Mouse (Mus musculus): ENCODE data around the gene Mark3. TPM values are rescaled to one million over a fixed set of nuclear protein-coding genes. Genes with fewer than 3 reads are reported as not detected.
A peak's percentile ranks its signal among the peaks of the same experiment; 100 is the strongest.

Mark3 gene
- total and polyA plus RNA-seq, 3 experiments, result 43.9 to 71.6 TPM; not detected in 1

GRCm38 (mm10) chr12:111674850-111675486, 100.6 kb downstream of the Mark3 start (continued):
- TF ChIP-seq CHD2 (IDR thresholded peaks at IDR 0.05; ENCODE audit: low read length), result peak; percentile 71
- TF ChIP-seq BHLHE40 (IDR thresholded peaks at IDR 0.05; ENCODE audit: borderline replicate concordance, low read depth, low read length), result peak; percentile 54; the same call in 1 of the 2 replicates
- TF ChIP-seq ELF1 (IDR thresholded peaks at IDR 0.05; ENCODE audit: low read depth, low read length), result peak; percentile 72; the same call in 1 of the 2 replicates

GRCm38 (mm10) chr12:111675797-111676580, 101.7 kb downstream of the Mark3 start:
- H3K27me3 ChIP-seq (ENCODE audit: control insufficient read depth in 1 of 2, insufficient read depth in 2 of 2, low read length in 2 of 2), result no peaks in the 10 kb centered on the region
- peaks cover 0 to 12% of the 10 kb centered on the region in 2 experiments; a peak in 2 of 4 replicates for H3K36me3 ChIP-seq (ENCODE audit: control insufficient read depth in 1 of 2, insufficient read depth in 2 of 2, low read length in 2 of 2)
- peaks cover 25% of the 10 kb centered on the region for H3K79me2 ChIP-seq (ENCODE audit: control insufficient read depth, insufficient read depth, low read length, poor library complexity)
- no peaks in the 10 kb centered on the region for H3K9me3 ChIP-seq (replicated peaks; ENCODE audit: insufficient read depth, low read length)
- H3K4me1 ChIP-seq (ENCODE audit: control insufficient read depth in 1 of 2, insufficient read depth in 2 of 2, low read length in 2 of 2), result peaks cover 8 to 17% of the 10 kb centered on the region in 2 experiments
- DNase-seq (ENCODE audit: low read depth, low spot score), result no peak
- no peak overlapping the region for H3K4me3 ChIP-seq (ENCODE audit: control insufficient read depth in 1 of 2, insufficient read depth in 1 of 2, low read depth in 2 of 2, low read length in 2 of 2)
- no peak overlapping the region for H3K9ac ChIP-seq (ENCODE audit: control insufficient read depth, low read depth, low read length, poor library complexity, severe bottlenecking)
- TF ChIP-seq RCOR1 (IDR thresholded peaks at IDR 0.05; ENCODE audit: low read depth, low read length), result peak; percentile 28; the same call in 1 of the 2 replicates
- TF ChIP-seq JUND (IDR thresholded peaks at IDR 0.05; ENCODE audit: low read depth, low read length), result no peak
- no peak for TF ChIP-seq ETS1 (IDR thresholded peaks at IDR 0.05; ENCODE audit: low read depth, low read length)
- no peak for TF ChIP-seq POLR2A (IDR thresholded peaks at IDR 0.05; ENCODE audit: control insufficient read depth in 1 of 2, insufficient read depth in 1 of 2, low read depth in 1 of 2, low read length in 2 of 2, poor library complexity in 1 of 2)
- H3K27ac ChIP-seq (ENCODE audit: control insufficient read depth, low read depth, low read length), result no peak overlapping the region

DNA sequence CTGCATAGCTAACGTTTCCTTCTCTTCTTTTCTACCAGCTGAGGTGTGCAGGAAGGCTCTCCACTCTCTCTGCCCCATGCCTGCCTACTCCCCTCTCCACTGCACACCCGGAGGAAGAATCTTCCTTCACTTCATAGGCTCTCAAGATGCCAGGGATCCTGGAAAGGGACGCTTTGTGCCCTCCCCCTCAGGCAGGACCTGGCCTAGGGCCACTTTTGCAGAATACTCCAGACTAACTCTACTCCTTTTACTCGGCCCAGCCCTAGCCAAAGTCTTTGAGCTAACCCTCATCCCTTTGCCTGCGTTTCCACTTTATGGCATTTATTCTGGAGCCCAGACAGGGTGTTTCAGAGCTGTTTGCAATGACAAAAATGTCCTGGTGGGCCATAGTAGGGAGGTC, 103.1 kb downstream of the Mark3 start:
- Histone ChIP-seq H3K79me2 (ENCODE audit: control insufficient read depth, insufficient read depth, low read length, poor library complexity) (peaks cover 25% of the 10 kb centered on the region), H3K9ac (ENCODE audit: control insufficient read depth, low read depth, low read length, poor library complexity, severe bottlenecking) (peak overlapping the region; percentile 89), H3K9me3 (replicated peaks; ENCODE audit: insufficient read depth, low read length) (no peaks in the 10 kb centered on the region), H3K36me3 (ENCODE audit: control insufficient read depth in 1 of 2, insufficient read depth in 2 of 2, low read length in 2 of 2) (peaks cover 0 to 12% of the 10 kb centered on the region in 2 experiments; a peak in 2 of 4 replicates), H3K27ac (ENCODE audit: control insufficient read depth, low read depth, low read length) (peak overlapping the region; percentile 95), H3K4me1 (ENCODE audit: control insufficient read depth in 1 of 2, insufficient read depth in 2 of 2, low read length in 2 of 2) (peaks cover 8 to 17% of the 10 kb centered on the region in 2 experiments), H3K4me3 (ENCODE audit: control insufficient read depth in 1 of 2, insufficient read depth in 1 of 2, low read depth in 2 of 2, low read length in 2 of 2) (peak overlapping the region; percentile 79 to 93), H3K27me3 (ENCODE audit: control insufficient read depth in 1 of 2, insufficient read depth in 2 of 2, low read length in 2 of 2) (no peaks in the 10 kb centered on the region)
- DNase-seq (ENCODE audit: low read depth, low spot score), result no peak
- TF ChIP-seq BHLHE40 (IDR thresholded peaks at IDR 0.05; ENCODE audit: borderline replicate concordance, low read depth, low read length) (no peak), GABPA (IDR thresholded peaks at IDR 0.05; ENCODE audit: low read depth, low read length) (no peak)
